Mouse (Mus musculus) cerebellum, postnatal 10 days (tissue): ENCODE results near the gene Mmp27.

Experiments used
- DNase-seq, 2 experiments: peaks; one replicate each; pipeline ENCODE4 v3.0.0; 2021; ENCODE audit warnings: mixed read lengths in 2 of 2

Mmp27 gene

DNA sequence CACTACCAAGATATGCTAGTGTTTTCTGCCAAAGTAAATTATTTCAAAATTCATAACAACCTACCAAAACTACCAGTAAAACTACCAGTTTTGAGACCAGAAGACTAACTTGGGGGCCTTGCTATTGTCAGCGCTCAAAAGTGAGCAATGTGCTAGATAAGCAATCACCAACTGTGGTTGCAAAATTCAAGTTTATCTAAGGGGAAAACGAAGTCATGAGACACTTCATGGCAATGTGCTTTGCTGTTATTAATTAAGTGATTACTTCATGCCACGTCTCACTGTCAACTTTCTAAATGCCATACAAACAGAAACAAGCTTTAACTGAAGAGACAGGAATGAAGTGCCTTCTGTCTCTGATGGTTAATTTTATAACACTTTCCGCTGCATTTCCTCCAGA, at the start of gene Mmp27:
TSS of gene Mmp27 (plus strand) at position 235 of the 400 bp plus-strand sequence.
- DNase-seq = no peak

DNA sequence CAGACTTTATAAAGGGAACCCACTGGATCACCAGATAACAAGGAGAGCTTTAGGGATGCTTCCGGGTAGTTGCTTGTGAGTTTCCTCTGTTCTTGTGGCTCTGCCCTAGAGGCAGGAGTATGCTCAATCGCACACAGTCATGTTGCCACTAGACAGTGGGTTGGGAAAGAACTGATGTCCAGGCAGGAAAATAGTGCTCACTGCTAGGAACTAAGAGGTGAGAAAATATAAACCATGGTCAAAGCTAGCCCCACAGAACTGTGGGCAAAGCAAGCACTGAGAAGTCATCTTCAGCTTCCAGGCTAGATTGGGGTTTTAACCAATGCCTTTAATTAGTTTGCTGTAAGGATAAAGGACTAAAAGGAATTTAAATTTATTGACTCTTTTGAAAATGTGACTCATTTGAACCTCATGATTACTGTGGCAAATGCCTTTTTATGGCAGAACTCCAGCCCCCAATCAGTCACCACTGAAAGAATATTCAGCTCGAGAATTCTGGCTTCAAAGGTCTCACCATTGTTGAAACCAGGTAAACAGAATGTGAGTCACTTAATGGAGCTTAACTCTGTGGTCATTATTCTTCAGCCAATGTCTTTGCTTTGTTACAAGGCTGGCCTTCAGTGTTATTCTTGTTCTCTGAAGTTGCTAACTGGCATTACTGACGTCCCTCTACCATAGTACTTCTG, 44.8 kb upstream of the Mmp27 start:
- DNase-seq = no peak

DNA sequence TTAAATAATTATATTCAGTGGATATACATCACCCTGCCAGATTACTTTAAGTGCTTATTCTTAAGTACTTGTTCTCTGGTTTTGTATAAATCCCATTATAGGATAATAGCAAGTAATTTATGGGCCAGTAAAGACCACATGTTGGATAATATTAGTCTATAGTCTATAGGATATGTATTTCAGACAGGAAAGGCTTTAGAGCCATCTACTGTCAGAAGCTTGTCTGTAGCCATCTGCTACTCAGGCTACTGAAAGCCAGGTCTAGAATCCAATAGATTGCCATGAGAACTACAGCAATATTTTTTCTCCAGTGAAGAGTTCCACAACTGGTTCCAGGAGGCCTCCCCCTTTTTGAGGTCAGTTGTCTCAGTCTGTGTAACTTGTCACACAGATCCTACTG, 28.4 kb upstream of the Mmp27 start:
- DNase-seq = no peak

DNA sequence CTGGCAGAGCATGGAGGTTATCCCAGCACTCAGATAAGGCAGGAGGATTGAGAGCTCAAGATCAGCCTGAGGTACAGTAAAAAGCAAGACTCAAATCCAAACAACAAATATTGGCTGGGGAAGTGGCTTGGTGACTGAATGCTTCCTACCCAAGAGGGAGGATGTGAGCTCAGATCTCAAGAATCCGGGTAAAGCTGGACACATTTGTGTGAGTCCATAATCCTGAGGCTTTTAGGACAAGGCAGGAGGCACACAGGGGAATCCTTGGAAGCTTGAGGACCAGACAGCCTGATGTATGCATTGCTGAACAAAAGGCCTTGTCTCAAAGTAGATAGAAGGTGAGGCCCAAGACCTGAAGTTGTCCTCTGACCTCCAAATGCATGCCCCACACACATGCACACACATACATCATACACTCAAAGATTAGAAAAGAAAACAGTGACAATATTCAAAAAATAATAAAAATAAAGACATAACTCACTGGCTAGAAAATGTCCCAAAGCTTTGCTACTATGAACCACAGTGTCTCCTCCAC, 26.2 kb upstream of the Mmp27 start:
- DNase-seq = no peak

DNA sequence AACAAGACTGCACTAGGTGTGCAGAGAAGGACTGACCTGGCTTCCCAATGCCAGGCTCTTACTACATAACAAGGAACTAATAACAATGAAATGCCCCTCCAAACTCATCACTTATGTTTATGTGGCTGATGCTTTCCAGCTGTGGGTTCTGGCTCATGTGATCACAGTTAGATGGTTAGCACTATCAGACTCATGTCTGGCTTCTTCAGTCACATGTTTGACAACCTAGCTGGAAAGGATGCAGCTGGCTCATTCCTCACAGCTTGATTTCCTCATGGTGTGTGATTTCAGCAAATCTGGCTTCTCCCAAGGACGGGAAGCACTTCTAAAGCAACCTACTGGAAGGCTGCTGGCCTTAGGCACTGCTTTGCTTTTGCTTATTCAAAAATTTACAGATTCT, 25.7 kb upstream of the Mmp27 start:
- DNase-seq = no peak

DNA sequence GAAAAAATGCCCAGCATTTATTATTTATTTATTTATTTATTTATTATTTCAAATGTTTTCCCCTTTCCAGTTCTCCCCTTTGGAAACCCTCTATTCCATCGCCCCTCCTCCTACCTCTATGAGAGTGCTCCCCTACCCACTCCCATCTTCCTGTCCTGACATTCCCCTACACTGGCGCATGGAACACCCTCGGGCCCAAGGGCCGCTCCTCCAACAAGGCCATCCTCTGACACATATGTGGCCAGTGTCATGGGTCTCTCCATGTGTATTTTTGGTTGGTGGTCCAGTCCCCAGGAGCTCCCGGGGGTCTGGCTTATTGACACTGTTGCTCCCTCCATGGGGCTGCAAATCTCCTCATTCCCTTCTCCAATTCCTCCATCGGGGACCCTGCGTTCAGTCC, 25.3 kb upstream of the Mmp27 start:
- DNase-seq = no peak

DNA sequence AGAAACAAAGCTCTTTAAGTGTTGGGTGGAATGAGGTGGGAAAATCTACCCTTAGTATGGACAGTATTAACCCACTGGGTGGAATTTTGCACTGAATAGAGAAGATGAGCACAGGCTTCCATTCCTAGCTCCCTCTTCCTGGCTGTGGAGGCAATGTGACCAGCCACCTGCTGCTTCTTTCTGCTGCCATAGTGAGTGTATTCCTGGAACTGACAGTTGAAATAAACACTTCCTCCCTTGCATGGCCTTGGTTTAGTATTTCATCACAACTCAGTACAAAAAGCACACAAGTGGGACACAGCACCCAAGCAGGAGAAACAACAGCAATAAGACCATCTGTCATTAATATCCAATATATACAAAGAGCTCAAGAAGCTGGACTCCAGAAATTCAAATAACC, 19.3 kb upstream of the Mmp27 start:
- DNase-seq = no peak

DNA sequence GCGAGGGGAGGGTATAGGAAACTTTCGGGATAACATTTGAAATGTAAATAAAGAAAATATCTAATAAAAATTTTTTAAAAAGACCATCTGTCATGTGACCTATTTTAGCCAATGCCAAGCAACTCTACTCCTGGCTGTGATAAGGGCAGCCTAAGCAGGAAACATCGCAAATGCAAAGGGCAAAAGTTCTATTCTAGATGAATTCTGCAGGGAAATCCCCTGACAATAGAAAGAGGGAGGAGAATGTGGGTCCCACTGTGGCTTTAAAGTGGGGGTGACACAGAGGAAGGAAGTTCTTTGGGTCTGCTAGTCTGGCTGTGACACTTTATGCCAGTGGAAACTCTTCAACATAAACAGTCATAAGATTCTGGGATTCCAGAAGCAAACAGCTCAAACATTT, 17.7 kb upstream of the Mmp27 start:
- no peak for DNase-seq

DNA sequence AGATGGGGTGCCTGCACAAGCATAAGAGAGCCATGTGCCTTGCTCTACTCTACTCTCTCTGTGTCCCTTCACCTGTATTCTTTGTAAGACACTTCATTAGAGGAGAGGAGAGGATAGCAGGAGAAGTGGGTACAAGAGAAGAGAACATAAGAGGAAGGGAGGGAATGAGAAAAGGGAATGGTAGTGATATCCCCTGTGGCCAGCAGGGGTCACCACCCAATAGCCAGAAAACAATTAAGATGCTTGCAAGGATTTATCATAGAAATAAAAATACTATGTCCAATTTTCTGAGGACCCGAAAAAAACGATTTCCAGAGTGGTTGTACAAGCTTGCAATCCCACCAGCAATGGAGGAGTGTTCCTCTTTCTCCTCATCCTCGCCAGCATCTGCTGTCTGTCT, 16.8 kb upstream of the Mmp27 start:
- peak; percentile 18 to 26 for DNase-seq

DNA sequence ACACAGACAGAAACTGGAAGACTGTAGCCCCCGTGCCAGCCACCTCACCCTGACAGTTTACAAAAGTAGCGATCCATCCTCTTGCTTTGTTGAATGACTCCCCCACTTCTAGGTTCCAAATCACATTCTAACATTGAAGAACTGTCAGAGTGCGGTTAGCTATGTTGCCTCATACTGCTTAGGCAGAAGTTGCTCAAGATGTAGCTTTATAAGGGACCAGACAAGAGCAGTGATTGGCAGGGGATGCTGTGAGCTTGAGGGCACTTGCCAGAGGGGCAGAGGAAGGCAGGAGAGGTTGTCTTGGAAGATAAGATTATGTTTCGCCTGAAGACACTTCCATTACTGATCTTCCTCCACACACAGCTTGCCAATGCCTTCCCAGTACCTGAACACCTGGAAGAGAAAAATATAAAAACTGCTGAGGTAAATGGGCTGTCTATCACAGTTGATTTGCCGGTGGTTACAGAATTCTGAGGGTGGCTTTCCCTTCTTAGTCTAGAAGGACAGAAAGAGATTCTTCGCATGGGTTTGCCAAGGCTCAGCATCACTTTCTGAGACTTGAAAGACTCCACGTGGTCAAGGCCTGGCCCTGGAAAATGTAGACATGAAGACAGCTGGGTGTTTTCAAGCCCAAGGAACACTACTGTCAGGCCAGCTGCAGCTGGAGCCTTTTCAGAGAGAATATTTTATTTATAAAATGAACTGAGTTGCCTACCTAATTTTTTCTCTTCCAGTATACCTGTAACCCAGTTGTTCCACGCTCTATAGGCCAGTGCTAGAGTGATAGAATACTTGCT, 12.8 kb upstream of the Mmp27 start, which contains the start of gene Mmp8:
TSS of gene Mmp8 (plus strand) at position 236 of the 797 bp plus-strand sequence.
- DNase-seq = no peak

DNA sequence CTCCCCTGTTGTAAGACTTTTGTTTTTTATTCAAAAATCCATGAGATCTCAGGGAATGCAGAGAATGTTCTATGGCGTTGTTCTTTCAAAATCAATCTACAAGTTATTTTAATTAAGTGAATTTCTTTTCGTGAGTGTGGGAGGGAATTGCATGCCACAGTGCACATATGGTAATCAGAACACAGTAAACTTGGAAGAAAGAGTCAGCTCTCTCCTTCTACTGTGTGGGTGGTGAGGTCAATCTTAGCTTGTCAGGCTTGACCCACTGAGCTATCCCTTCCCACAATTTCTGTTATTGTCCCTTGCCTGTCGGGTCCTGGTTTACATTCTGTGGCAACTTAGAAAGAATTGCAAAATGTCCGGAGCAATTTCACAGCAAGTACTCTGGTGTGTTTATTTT, 11.2 kb upstream of the Mmp27 start:
- no peak for DNase-seq

DNA sequence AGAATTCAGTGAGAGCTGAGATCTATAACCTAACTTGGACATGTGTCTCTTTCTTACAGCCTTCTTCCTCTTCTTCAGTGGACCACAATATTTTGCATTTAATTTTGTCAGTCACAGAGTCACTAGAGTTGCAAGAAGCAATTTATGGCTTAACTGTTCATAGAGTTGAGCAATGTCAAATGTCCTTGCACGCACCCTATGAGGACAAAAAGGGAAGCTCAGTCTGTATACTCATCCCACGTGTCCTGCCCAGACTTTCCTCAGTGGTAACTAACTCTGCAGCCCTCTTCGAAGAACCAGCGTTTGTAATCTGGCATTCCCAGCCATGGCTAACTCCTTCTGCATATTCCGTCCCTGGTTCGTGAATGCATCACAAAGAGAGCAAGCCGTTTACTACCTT, 3.8 kb upstream of the Mmp27 start:
- no peak for DNase-seq

DNA sequence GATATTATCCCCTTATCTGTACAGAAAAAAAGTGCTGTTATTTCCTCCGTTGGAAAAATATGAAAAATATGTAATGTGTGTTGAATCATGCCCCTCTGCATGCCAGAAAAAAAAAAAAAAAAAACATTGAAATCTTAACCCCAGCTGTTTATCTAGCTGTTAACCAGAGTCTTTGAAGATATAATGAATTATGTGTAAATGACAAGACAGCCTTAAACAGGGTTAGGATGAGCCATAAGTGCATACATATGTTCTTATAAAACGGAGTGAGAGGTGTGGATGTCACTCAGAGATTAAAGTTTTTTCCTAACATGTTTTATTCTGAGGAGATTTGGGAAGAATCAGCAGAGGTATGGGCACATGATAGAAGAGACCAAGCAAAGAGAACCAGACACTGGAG, 3.3 kb upstream of the Mmp27 start:
- DNase-seq = no peak

DNA sequence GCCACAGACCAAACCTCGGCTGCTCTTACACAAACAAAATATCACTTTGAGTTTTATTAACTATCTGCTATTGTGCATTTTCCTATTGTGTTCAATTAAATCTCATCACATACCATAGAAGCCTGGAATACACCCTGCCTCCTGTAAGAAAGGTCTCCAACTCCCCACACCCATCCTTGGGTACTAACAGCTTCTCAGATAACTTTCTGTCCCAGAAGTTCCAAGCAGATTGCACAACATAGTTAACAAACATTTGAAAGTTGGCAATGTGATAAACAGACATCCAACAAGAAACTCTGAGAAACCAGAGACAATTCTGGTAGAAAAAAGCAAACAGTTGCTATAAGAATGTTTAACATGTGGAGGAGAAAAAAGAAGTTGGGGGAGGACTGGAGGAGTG, 711 bp upstream of the Mmp27 start:
- DNase-seq = no peak

DNA sequence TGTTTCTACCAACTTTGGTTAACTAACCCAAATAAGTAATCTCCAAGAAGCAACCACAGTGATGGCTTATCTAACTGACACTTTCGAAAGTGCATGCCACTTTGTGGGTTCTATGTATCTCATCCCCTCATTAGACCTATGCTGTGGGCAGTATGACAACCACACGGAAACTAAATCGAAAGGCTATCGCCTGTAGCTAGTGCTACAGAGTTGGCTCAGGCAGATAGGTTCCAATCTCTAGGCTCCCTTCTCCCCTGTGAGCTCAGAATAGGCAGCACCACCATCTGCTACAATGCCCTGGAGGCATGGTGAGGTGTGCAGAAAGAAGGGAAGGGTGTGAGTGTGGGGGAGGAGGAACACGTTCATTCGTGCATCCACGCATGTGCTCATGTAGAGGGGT, 992 bp downstream of the Mmp27 start:
- peak in 1 of 2 experiments; percentile 12 for DNase-seq

DNA sequence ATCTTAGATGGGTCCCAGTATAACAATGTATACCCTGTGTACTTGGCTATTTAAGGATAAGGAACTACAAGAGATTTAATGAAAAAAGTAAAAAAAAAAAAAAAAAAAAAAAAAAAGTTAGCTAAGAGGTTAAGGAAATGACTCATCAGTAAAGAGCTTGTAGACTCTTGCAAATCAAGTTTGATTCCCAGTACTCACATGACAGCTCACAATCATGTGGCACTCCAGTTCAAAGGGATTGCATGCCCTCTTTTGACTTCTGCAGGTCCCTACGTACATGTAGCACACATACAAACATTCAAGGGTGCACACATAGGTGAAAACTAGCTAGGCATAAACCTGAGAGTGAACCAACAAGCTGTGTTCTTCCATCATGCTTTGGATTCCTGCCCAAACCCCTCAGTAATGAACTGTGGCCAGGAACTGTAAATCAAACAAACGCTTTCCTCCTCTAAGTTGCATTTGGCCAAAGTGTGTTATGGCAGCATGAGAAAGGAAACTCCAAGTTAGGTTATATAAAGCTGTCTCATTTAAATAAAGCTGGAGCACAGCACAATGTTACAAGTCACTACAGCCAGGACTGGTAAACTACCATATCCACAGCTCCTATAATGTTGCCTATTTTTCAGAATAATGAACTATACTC, 1.6 kb downstream of the Mmp27 start:
- DNase-seq = no peak

DNA sequence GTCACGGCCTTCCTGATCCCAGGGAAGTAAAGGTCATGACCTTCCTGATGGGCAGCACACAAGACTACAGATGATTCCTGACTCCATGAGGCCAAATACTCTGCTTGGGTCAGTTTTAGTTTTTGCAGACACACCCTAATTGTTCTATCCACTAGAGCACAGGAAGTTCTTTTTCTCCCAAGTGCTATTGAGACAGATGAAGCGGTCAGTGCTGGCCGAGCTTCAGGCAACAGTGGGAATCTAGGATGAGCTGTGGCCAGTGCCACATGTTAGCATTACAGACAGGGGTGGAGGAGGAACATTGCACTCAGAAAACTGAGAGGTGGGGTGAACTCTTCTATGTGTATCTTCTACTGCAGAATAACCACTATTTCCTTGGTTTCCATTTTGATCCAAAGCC, 4.3 kb downstream of the Mmp27 start:
- no peak for DNase-seq

DNA sequence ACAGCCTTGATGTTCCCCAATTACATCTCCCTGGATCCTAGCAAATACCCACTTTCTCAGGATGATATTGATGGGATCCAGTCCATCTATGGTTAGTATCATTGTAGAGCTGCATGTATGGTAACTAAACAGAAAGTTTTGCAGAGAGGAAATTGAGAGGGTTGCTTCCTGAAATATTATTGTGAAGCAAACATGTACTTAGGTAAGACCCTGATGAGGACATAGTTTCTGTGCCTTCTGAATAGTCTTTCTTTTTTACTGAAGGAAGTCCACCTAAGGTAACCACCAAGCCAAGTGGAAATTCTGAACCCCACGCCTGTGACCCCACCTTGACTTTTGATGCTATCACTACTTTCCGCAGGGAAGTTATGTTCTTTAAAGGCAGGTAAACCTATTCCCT, 6.2 kb downstream of the Mmp27 start:
- DNase-seq = no peak

DNA sequence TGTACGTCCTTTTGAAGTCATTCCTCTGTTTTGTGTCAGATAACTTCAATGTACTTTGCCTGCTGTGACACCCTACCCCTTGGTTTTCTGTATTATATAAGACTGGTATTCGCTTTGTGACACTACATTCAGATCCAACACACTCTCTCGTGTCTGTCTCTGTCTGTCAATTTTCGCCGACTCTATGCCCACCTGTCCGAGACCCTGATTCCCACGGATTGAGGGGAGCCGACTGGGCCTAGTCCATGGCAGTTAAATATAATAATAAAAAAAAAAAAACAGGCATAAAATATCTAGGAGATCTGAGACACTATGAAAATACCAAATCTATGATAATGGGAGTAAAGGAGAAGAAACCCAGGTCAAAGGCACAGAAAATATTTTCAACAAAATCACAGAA, 18.9 kb downstream of the Mmp27 start:
- DNase-seq = no peak

DNA sequence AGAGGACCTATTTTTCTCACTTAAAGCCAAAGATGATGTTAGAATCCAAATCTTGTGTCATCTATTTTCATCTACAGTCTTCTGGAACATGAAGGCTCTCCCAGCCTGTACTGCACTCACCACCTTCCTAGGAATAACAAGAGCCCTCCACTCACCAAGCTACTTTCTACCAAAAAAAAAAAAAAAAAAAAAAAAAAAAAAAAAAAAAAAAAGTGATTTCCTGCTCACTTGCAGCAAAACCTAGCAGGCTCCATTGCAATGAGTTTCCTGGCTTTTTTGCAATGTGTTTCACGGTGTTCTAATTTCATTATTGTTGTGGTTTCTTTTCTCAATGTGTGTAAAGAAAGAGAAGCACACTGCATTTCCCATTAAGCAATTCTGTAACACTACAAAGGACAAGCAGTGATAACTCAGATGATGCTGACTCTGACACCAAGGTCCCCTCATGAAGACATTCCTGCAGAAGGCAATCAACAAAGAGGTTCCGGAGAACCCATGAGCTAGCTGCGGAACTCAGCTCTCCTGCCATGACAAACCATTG, 22.1 kb downstream of the Mmp27 start:
- no peak for DNase-seq

DNA sequence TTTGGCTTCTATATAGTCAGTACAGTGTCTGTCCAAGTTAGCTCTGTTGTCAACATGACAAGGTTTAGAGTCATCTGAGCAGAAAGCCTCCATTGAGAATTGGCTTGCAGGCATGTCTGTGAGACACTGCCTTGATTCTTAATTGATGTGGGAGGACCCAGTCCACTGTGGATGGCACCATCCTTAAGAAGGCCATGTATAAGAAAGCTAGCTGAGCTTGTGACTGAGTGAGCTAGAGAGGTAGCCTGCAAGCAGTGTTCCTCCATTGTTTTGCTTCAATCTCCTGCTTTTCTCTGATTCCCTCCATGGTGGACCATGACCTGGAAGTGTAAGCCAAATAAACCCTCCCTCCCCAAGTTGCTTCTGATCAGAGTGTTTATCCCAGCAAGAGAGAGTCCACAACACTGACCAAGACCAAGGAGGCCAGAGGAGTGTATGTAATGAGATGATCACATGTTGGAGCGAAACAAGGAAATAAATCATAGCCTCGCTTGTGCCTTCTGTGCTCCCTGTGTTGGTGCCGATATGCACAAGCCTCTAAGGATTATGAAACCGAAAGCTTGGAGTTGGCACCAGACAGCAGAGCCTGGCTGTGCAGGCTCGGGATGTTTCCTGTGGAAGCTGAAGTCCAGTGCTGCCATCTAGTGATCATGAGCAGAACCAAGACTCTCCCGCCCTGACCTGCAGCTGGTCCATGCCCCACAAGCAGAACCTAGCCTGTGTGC, 23.8 kb downstream of the Mmp27 start:
- DNase-seq = peak; percentile 87 to 91

DNA sequence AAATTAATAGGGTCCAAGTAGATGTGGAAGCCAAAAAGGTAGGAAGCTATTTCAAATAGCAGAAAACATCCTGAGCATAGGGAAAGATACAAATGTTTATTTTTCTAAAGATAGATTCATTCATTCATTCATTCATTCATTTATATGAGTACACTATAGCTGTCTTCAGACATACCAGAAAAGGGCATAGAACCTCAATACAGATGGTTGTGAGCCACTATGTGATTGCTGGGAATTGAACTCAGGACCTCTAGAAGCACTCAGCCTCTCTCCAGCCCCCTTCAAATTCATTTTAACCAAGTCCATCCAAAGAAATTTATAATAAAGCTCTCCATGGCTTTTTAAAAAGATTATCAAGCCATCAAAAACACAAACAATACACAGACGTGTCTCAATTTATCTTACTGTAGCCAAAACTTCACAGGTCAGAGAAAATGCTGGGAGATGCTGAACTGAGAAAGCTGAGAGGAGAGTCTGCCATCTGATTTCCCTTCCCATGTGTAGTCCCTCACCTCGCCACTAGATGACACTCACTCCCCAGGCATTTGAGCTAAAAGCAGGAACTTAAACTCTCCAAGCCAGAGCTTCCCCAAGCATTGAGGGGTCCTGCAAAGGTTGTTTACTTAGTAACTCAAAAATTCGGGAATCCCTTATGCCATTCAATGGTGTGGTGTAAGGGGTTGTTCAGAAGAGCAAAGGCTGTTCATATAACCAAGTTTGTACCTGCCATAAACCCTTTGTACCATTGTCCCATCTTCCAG, 32.0 kb downstream of the Mmp27 start:
- DNase-seq = peak; percentile 83 to 84
